Mouse (Mus musculus) CH12.LX (cell line): ENCODE measurements at regions not wholly inside any gene's neighbourhood (a gene's known extent, or its start where the extent isn't known, plus 50 kb on each side); places are given as distances from the start of the nearest gene placed in this dataset.

Source experiments
- DNase-seq: peaks from one replicate; pipeline ENCODE4 v3.0.0-alpha.2; 2013; ENCODE audit errors: extremely low read depth
- H3K27ac ChIP-seq: 2 replicates; pipeline ENCODE4 v1.5.1; 2012; ENCODE audit warnings: low read depth, mild to moderate bottlenecking, control low read depth, moderate library complexity; ENCODE audit not compliant: insufficient read depth
- H3K27me3 ChIP-seq: replicated peaks from 2 replicates; pipeline ENCODE3; 2012; ENCODE audit warnings: inconsistent platforms
- H3K36me3 ChIP-seq, 2 experiments: replicated peaks in 1 of 2; 2 replicates each; pipeline versions ENCODE3 to v1.6.1; 2012; ENCODE audit warnings: inconsistent platforms in 1 of 2, low read length in 1 of 2, mild to moderate bottlenecking in 1 of 2, mixed read lengths in 1 of 2, moderate library complexity in 1 of 2; ENCODE audit not compliant: control insufficient read depth in 1 of 2, insufficient read depth in 1 of 2
- H3K4me1 ChIP-seq, 2 experiments: 2 replicates each; pipeline ENCODE4 v1.6.1; 2012; ENCODE audit warnings: inconsistent platforms in 1 of 2, moderate library complexity in 1 of 2; ENCODE audit not compliant: insufficient read depth in 2 of 2, control insufficient read depth in 1 of 2
- H3K4me2 ChIP-seq: 2 replicates; pipeline ENCODE4 v1.6.1; 2012; ENCODE audit warnings: low read depth, mild to moderate bottlenecking, control low read depth; ENCODE audit not compliant: poor library complexity, insufficient read depth, severe bottlenecking
- H3K4me3 ChIP-seq, 3 experiments: fragments of 150-350 bp in 1 of 3; sonication (generic) in 1 of 3; replicated peaks in 1 of 3; 2 replicates each; pipeline versions ENCODE3 to v1.5.1; 2011 to 2012; ENCODE audit warnings: low read depth in 2 of 3, low read length in 2 of 3, mild to moderate bottlenecking in 2 of 3, moderate library complexity in 2 of 3, control low read depth in 1 of 3, improper control_type of control experiment in 1 of 3, inconsistent platforms in 1 of 3, mixed read lengths in 1 of 3; ENCODE audit not compliant: poor library complexity in 1 of 3
- H3K79me2 ChIP-seq: replicated peaks from 2 replicates; pipeline ENCODE4 v1.6.1; 2012; ENCODE audit warnings: mild to moderate bottlenecking, moderate library complexity; ENCODE audit not compliant: control insufficient read depth, poor library complexity, insufficient read depth, severe bottlenecking; ENCODE audit errors: extremely low read depth
- H3K9ac ChIP-seq: 2 replicates; pipeline ENCODE4 v1.6.1; 2012; ENCODE audit warnings: low read depth, mild to moderate bottlenecking, control low read depth, moderate library complexity; ENCODE audit not compliant: insufficient read depth
- H3K9me3 ChIP-seq: replicated peaks from 2 replicates; pipeline ENCODE3; 2012; ENCODE audit warnings: low read length, inconsistent platforms, mixed read lengths
- BHLHE40 ChIP-seq: IDR thresholded peaks from 2 replicates; pipeline ENCODE4 v1.6.1; 2011; ENCODE audit warnings: mild to moderate bottlenecking, low read depth, low read length, improper control_type of control experiment
- CHD1 ChIP-seq: IDR thresholded peaks from 2 replicates; pipeline ENCODE4 v1.6.1; 2012; ENCODE audit warnings: low read depth, low read length, improper control_type of control experiment, inconsistent platforms
- CHD2 ChIP-seq: IDR thresholded peaks from 2 replicates; pipeline ENCODE4 v1.6.1; 2011; ENCODE audit warnings: low read length, improper control_type of control experiment
- E2F4 ChIP-seq: IDR thresholded peaks from 2 replicates; pipeline ENCODE4 v1.6.1; 2011; ENCODE audit warnings: low read depth, low read length, improper control_type of control experiment; ENCODE audit not compliant: insufficient replicate concordance
- ELF1 ChIP-seq: IDR thresholded peaks from 2 replicates; pipeline ENCODE4 v1.6.1; 2014; ENCODE audit warnings: low read depth, mild to moderate bottlenecking, inconsistent platforms, low read length, improper control_type of control experiment
- GABPA ChIP-seq: IDR thresholded peaks from 2 replicates; pipeline ENCODE4 v1.6.1; 2012; ENCODE audit warnings: low read depth, low read length, improper control_type of control experiment, inconsistent platforms; ENCODE audit not compliant: insufficient replicate concordance
- IRF4 ChIP-seq: IDR thresholded peaks from 2 replicates; pipeline ENCODE4 v1.6.1; 2014; ENCODE audit warnings: low read depth, mild to moderate bottlenecking, inconsistent platforms, low read length, improper control_type of control experiment
- JUN ChIP-seq: IDR thresholded peaks from 2 replicates; pipeline ENCODE4 v1.6.1; 2011; ENCODE audit warnings: low read depth, mild to moderate bottlenecking, low read length, improper control_type of control experiment, moderate library complexity; ENCODE audit not compliant: insufficient read depth
- MAX ChIP-seq: IDR thresholded peaks from 2 replicates; pipeline ENCODE4 v1.6.1; 2011; ENCODE audit warnings: low read length, improper control_type of control experiment
- MAZ ChIP-seq: IDR thresholded peaks from 2 replicates; pipeline ENCODE4 v1.6.1; 2012; ENCODE audit warnings: low read depth, mild to moderate bottlenecking, inconsistent platforms, low read length, improper control_type of control experiment, moderate library complexity
- MEF2A ChIP-seq: IDR thresholded peaks from 2 replicates; pipeline ENCODE4 v1.6.1; 2014; ENCODE audit warnings: low read depth, mild to moderate bottlenecking, inconsistent platforms, low read length, improper control_type of control experiment, borderline replicate concordance
- MXI1 ChIP-seq: IDR thresholded peaks from 2 replicates; pipeline ENCODE4 v1.6.1; 2011; ENCODE audit warnings: mild to moderate bottlenecking, low read depth, low read length, improper control_type of control experiment
- MYC ChIP-seq: IDR thresholded peaks from 2 replicates; pipeline ENCODE4 v1.6.1; 2011; ENCODE audit warnings: low read depth, mild to moderate bottlenecking, improper control_type of control experiment, low read length
- POLR2A ChIP-seq: IDR thresholded peaks from 2 replicates; pipeline ENCODE4 v1.6.1; 2011; ENCODE audit warnings: low read depth, mild to moderate bottlenecking, improper control_type of control experiment, low read length
- POLR2AphosphoS2 ChIP-seq: IDR thresholded peaks from 2 replicates; pipeline ENCODE4 v1.6.1; 2011; ENCODE audit warnings: low read depth, low read length, improper control_type of control experiment
- RCOR1 ChIP-seq: conservative IDR thresholded peaks from 2 replicates; pipeline ENCODE4 v1.6.1; 2012; ENCODE audit warnings: low read depth, mild to moderate bottlenecking, inconsistent platforms, low read length, improper control_type of control experiment
- SMC3 ChIP-seq: IDR thresholded peaks from 2 replicates; pipeline ENCODE4 v1.6.1; 2011; ENCODE audit warnings: low read depth, low read length, improper control_type of control experiment
- TBP ChIP-seq: conservative IDR thresholded peaks from 2 replicates; pipeline ENCODE4 v1.6.1; 2011; ENCODE audit warnings: low read depth, low read length, improper control_type of control experiment
- TCF12 ChIP-seq: IDR thresholded peaks from 2 replicates; pipeline ENCODE4 v1.6.1; 2014; ENCODE audit warnings: low read depth, mild to moderate bottlenecking, inconsistent platforms, low read length, improper control_type of control experiment
- UBTF ChIP-seq: IDR thresholded peaks from 2 replicates; pipeline ENCODE4 v1.6.1; 2012; ENCODE audit warnings: low read depth, mild to moderate bottlenecking, inconsistent platforms, low read length, improper control_type of control experiment, moderate library complexity
- USF1 ChIP-seq: IDR thresholded peaks from 2 replicates; pipeline ENCODE4 v1.6.1; 2014; ENCODE audit warnings: low read depth, mild to moderate bottlenecking, inconsistent platforms, low read length, improper control_type of control experiment
- USF2 ChIP-seq: conservative IDR thresholded peaks from 2 replicates; pipeline ENCODE4 v1.6.1; 2011; ENCODE audit warnings: low read depth, low read length, improper control_type of control experiment
- ZC3H11A ChIP-seq: IDR thresholded peaks from 2 replicates; pipeline ENCODE4 v1.6.1; 2012; ENCODE audit warnings: low read depth, mild to moderate bottlenecking, inconsistent platforms, low read length, improper control_type of control experiment
- ZKSCAN1 ChIP-seq: IDR thresholded peaks from 2 replicates; pipeline ENCODE4 v1.6.1; 2012; ENCODE audit warnings: low read depth, inconsistent platforms, low read length, improper control_type of control experiment, borderline replicate concordance
- ZMIZ1 ChIP-seq: IDR thresholded peaks from 2 replicates; pipeline ENCODE4 v1.6.1; 2012; ENCODE audit warnings: low read depth, mild to moderate bottlenecking, inconsistent platforms, low read length, improper control_type of control experiment
- ZNF384 ChIP-seq: IDR thresholded peaks from 2 replicates; pipeline ENCODE4 v1.6.1; 2012; ENCODE audit warnings: low read depth, low read length, improper control_type of control experiment, inconsistent platforms
- dilution Hi-C: fragments of 300-500 bp; cut with MboI; formaldehyde crosslinking; loops from 2 replicates; pipeline ENCODE4 v1.14.3; 2020; ENCODE audit warnings: low sequenced_read_pairs; ENCODE audit not compliant: extremely low pct_unique_long_range_greater_than_20kb, extremely low pct_ligation_motif_present
- in situ Hi-C: fragments of 300-500 bp; cut with MboI; formaldehyde crosslinking; loops from 3 replicates; pipeline ENCODE4 v1.14.3; 2019; ENCODE audit warnings: low sequenced_read_pairs, low pct_ligation_motif_present, low pct_unique_long_range_greater_than_20kb, mixed read lengths

DNA sequence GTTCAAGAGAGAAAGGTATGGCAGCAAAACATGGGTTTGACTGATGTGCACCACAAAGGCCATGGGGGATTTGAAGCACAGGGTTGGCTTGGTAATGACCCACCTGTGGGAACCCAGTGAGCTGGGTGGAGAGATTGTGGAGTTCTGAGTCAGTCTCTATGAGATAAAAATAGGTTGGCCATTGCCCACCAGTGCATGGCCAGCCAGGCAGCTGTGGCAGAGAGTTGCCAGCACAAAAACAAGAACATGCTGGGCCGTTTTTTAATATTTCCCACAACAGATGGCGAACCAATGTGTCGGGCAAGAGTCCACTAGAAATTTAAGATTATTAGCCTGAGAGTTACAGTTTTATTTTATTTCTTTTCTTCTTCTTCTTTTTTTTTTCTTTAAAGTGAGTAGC lies 205.6 kb upstream of the Arhgap24 start:
- peaks cover 4% of the 10 kb centered on the region for H3K9me3 ChIP-seq
- TF ChIP-seq CHD1, result no peak
- TF ChIP-seq MYC, result no peak
- TF ChIP-seq ELF1, result no peak
- TF ChIP-seq TBP, result no peak
- no peak for TF ChIP-seq MAZ
- no peak for TF ChIP-seq ZC3H11A
- TF ChIP-seq POLR2A, result no peak
- TF ChIP-seq ZNF384, result no peak
- no peak for TF ChIP-seq TCF12
- no peak for TF ChIP-seq JUN
- no peak for TF ChIP-seq POLR2AphosphoS2
- no peak for TF ChIP-seq RCOR1
- TF ChIP-seq CHD2, result no peak
- no peak for TF ChIP-seq MXI1
- no peak for TF ChIP-seq USF2
- no peak for TF ChIP-seq USF1
- peak; percentile 4 for DNase-seq

DNA sequence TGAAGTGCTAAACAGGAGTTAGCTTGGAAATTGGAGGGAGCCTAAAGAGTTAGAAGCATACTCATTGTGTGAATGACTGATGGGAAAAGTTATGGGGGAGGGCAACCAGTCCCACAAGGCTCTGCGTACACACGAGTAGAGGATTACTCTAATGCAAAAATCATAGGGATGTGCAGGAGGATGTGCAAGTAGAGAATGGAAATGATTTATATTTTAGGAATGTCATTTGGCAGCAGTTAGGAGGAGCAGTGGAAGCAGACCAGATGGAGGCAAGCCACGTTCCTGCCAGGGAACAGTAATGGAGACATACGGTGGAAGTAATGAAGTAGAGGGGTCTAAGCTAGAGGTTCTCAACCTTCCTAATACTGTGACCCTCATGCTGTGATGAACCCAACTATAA lies 194.1 kb upstream of the Arhgap24 start:
- no peak overlapping the region for H3K9ac ChIP-seq
- no peak for DNase-seq
- H3K4me3 ChIP-seq, result no peak overlapping the region
- no peaks in the 10 kb centered on the region for H3K27me3 ChIP-seq
- in situ Hi-C loops, result no loop called here
- no peaks in the 10 kb centered on the region for H3K36me3 ChIP-seq
- no peaks in the 10 kb centered on the region for H3K9me3 ChIP-seq
- dilution Hi-C loops, result no loop called here
- H3K4me2 ChIP-seq, result no peak overlapping the region
- no peak overlapping the region for H3K27ac ChIP-seq
- no peaks in the 10 kb centered on the region; a peak in 1 of 4 replicates for H3K4me1 ChIP-seq
- TF ChIP-seq GABPA (no peak), MAX (no peak), CHD1 (no peak), ZKSCAN1 (no peak), MYC (no peak), CHD2 (no peak), UBTF (no peak), ZMIZ1 (no peak), SMC3 (no peak), E2F4 (no peak), USF1 (no peak), MEF2A (no peak), POLR2A (no peak), IRF4 (no peak), ELF1 (no peak), BHLHE40 (no peak), TBP (no peak)
- H3K79me2 ChIP-seq, result no peaks in the 10 kb centered on the region

More for the DNA sequence above, 205.6 kb upstream of the Arhgap24 start:
- no peaks in the 10 kb centered on the region for H3K79me2 ChIP-seq
- H3K36me3 ChIP-seq, result no peaks in the 10 kb centered on the region
- dilution Hi-C loops (no loop called here), in situ Hi-C loops (no loop called here)
- H3K27ac ChIP-seq, result no peak overlapping the region
- H3K4me1 ChIP-seq, result peaks cover 0 to 5% of the 10 kb centered on the region in 2 experiments; a peak in 2 of 4 replicates
- H3K4me3 ChIP-seq, result no peak overlapping the region
- H3K9ac ChIP-seq, result no peak overlapping the region
- H3K4me2 ChIP-seq, result no peak overlapping the region
- no peaks in the 10 kb centered on the region for H3K27me3 ChIP-seq
